Mouse (Mus musculus): ENCODE data around the gene Me3.

The Me3 gene

GRCm38 (mm10) chr7:89632342-89633251 lies at the start of gene Me3:
Gene Me3 (plus strand): TSS chr7:89632392.
- DNase-seq (ENCODE audit: low read depth, low spot score): no peak

- peak; percentile 23 for DNase-seq (ENCODE audit: low read depth, low spot score)
Measured at GRCm38 (mm10) chr7:89590039-89590438, 42.2 kb upstream of the Me3 start.

GRCm38 (mm10) chr7:89590542-89591251 lies 41.5 kb upstream of the Me3 start:
- peak; percentile 47 for DNase-seq (ENCODE audit: low read depth, low spot score)

GRCm38 (mm10) chr7:89595813-89596212 lies 36.4 kb upstream of the Me3 start:
- no peak for DNase-seq (ENCODE audit: low read depth, low spot score)

- no peak for DNase-seq (ENCODE audit: low read depth, low spot score)
Measured at GRCm38 (mm10) chr7:89605589-89606536, 26.3 kb upstream of the Me3 start.

- no peak for DNase-seq (ENCODE audit: low read depth, low spot score)
Measured at GRCm38 (mm10) chr7:89607329-89607728, 24.9 kb upstream of the Me3 start.

GRCm38 (mm10) chr7:89611236-89611635 lies 21.0 kb upstream of the Me3 start:
- no peak for DNase-seq (ENCODE audit: low read depth, low spot score)

GRCm38 (mm10) chr7:89616235-89616634 lies 16.0 kb upstream of the Me3 start:
- DNase-seq (ENCODE audit: low read depth, low spot score): no peak

GRCm38 (mm10) chr7:89623331-89623730 lies 8.9 kb upstream of the Me3 start:
- no peak for DNase-seq (ENCODE audit: low read depth, low spot score)

- DNase-seq (ENCODE audit: low read depth, low spot score): no peak
Measured at GRCm38 (mm10) chr7:89627393-89627792, 4.8 kb upstream of the Me3 start.

- no peak for DNase-seq (ENCODE audit: low read depth, low spot score)
Measured at GRCm38 (mm10) chr7:89628006-89628405, 4.2 kb upstream of the Me3 start.

GRCm38 (mm10) chr7:89629006-89629405 lies 3.2 kb upstream of the Me3 start:
- DNase-seq (ENCODE audit: low read depth, low spot score): peak; percentile 74

GRCm38 (mm10) chr7:89629914-89630313 lies 2.3 kb upstream of the Me3 start:
- no peak for DNase-seq (ENCODE audit: low read depth, low spot score)

- no peak for DNase-seq (ENCODE audit: low read depth, low spot score)
Measured at GRCm38 (mm10) chr7:89630796-89631195, 1.4 kb upstream of the Me3 start.

GRCm38 (mm10) chr7:89640533-89640932 lies 8.3 kb downstream of the Me3 start:
- no peak for DNase-seq (ENCODE audit: low read depth, low spot score)

GRCm38 (mm10) chr7:89640944-89641661 lies 8.9 kb downstream of the Me3 start:
- no peak for DNase-seq (ENCODE audit: low read depth, low spot score)

GRCm38 (mm10) chr7:89645015-89645414 lies 12.8 kb downstream of the Me3 start:
- no peak for DNase-seq (ENCODE audit: low read depth, low spot score)

GRCm38 (mm10) chr7:89647864-89648263 lies 15.7 kb downstream of the Me3 start:
- DNase-seq (ENCODE audit: low read depth, low spot score): no peak

- no peak for DNase-seq (ENCODE audit: low read depth, low spot score)
Measured at GRCm38 (mm10) chr7:89657183-89657582, 25.0 kb downstream of the Me3 start.

GRCm38 (mm10) chr7:89657692-89658212 lies 25.6 kb downstream of the Me3 start:
- DNase-seq (ENCODE audit: low read depth, low spot score): no peak

GRCm38 (mm10) chr7:89664197-89664596 lies 32.0 kb downstream of the Me3 start:
- no peak for DNase-seq (ENCODE audit: low read depth, low spot score)
